Mouse (Mus musculus): Measurements from ENCODE around the gene Cmip. TPM values are rescaled to one million over a fixed set of nuclear protein-coding genes. Genes with fewer than 3 reads are reported as not detected.
A peak's percentile ranks its signal among the peaks of the same experiment; 100 is the strongest.

The Cmip gene
- total and polyA plus RNA-seq, 3 experiments: 17.0 to 71.8 TPM; not detected in 1

DNA sequence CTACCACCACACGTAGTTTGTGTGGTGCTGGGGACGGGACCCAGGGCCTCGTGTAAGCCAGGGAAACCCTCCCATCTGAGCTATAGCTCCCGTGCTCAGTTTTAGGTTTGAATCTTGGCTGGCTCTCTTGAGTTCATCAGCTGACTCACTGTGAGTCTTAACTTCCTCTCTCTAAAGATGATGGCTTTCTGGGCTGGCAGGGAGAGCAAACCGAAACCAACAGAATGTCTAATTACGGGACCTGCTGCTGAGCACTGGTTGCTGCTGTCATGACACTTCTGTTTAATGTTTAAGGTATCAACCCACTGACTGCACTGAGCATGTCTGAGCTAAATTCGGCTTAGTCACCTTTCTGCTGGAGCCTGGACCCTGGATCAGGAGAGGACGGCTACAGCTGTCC lies 4.2 kb upstream of the Cmip start:
- DNase-seq (ENCODE audit: low read depth, low spot score): peak; percentile 82
- H3K27me3 ChIP-seq (ENCODE audit: control insufficient read depth in 1 of 2, insufficient read depth in 2 of 2, low read length in 2 of 2): no peaks in the 10 kb centered on the region
- H3K79me2 ChIP-seq (ENCODE audit: control insufficient read depth, insufficient read depth, low read length, poor library complexity): peaks cover 11% of the 10 kb centered on the region
- TF ChIP-seq MXI1 (IDR thresholded peaks at IDR 0.05; ENCODE audit: low read depth, low read length) (peak; percentile 46; the same call in 1 of the 2 replicates), MAX (IDR thresholded peaks at IDR 0.05; ENCODE audit: low read length) (peak; percentile 60), RCOR1 (IDR thresholded peaks at IDR 0.05; ENCODE audit: low read depth, low read length) (no peak), MEF2A (IDR thresholded peaks at IDR 0.05; ENCODE audit: extremely low read depth, insufficient replicate concordance, low read depth, low read length, poor library complexity, severe bottlenecking) (no peak), E2F4 (IDR thresholded peaks at IDR 0.05; ENCODE audit: borderline replicate concordance, low read depth, low read length) (0 out of 2 replicates have a peak, but pooled peaks have one; percentile 53), MYC (IDR thresholded peaks at IDR 0.05; ENCODE audit: low read depth, low read length) (no peak), NRF1 (IDR thresholded peaks at IDR 0.05; ENCODE audit: insufficient read depth, low read depth, low read length, poor library complexity, severe bottlenecking) (peak; percentile 49), MYB (IDR thresholded peaks at IDR 0.05; ENCODE audit: low read depth, low read length) (peak; percentile 44), ZC3H11A (IDR thresholded peaks at IDR 0.05; ENCODE audit: low read depth, low read length) (no peak), BHLHE40 (IDR thresholded peaks at IDR 0.05; ENCODE audit: borderline replicate concordance, low read depth, low read length) (peak; percentile 43; the same call in 1 of the 2 replicates), ETS1 (IDR thresholded peaks at IDR 0.05; ENCODE audit: low read depth, low read length) (peak; percentile 96), USF1 (IDR thresholded peaks at IDR 0.05; ENCODE audit: low read depth, low read length) (peak; percentile 80), SIN3A (IDR thresholded peaks at IDR 0.05; ENCODE audit: low read length) (peak; percentile 83), CHD2 (IDR thresholded peaks at IDR 0.05; ENCODE audit: low read length) (no peak), TBP (IDR thresholded peaks at IDR 0.05; ENCODE audit: low read depth, low read length) (peak; percentile 20; the same call in 1 of the 2 replicates), EP300 (IDR thresholded peaks at IDR 0.05; ENCODE audit: low read depth in 1 of 2, low read length in 2 of 2) (peak; percentile 29 to 37; a peak in 2 of 4 replicates), UBTF (IDR thresholded peaks at IDR 0.05; ENCODE audit: borderline replicate concordance, insufficient read depth, low read depth, low read length) (no peak), GABPA (IDR thresholded peaks at IDR 0.05; ENCODE audit: low read depth, low read length) (no peak), POLR2A (IDR thresholded peaks at IDR 0.05; ENCODE audit: control insufficient read depth in 1 of 2, insufficient read depth in 1 of 2, low read depth in 1 of 2, low read length in 2 of 2, poor library complexity in 1 of 2) (peak in 1 of 2 experiments; percentile 28; a peak in 1 of 4 replicates), ZKSCAN1 (IDR thresholded peaks at IDR 0.05; ENCODE audit: low read depth, low read length) (no peak), USF2 (IDR thresholded peaks at IDR 0.05; ENCODE audit: borderline replicate concordance in 1 of 2, insufficient read depth in 1 of 2, low read depth in 1 of 2, low read length in 2 of 2) (0 out of 4 replicates have a peak, but pooled peaks of 1 of the 2 experiments have one; percentile 16), ZMIZ1 (IDR thresholded peaks at IDR 0.05; ENCODE audit: low read depth, low read length) (0 out of 2 replicates have a peak, but pooled peaks have one; percentile 36), RAD21 (IDR thresholded peaks at IDR 0.05; ENCODE audit: low read depth, low read length) (no peak), TCF12 (IDR thresholded peaks at IDR 0.05; ENCODE audit: low read depth, low read length) (no peak)
- peak overlapping the region; percentile 57 to 69 for H3K4me3 ChIP-seq (ENCODE audit: control insufficient read depth in 1 of 2, insufficient read depth in 1 of 2, low read depth in 2 of 2, low read length in 2 of 2)
- peak overlapping the region; percentile 60 for H3K9ac ChIP-seq (ENCODE audit: control insufficient read depth, low read depth, low read length, poor library complexity, severe bottlenecking)
- H3K9me3 ChIP-seq (replicated peaks; ENCODE audit: insufficient read depth, low read length): no peaks in the 10 kb centered on the region
- H3K36me3 ChIP-seq (ENCODE audit: control insufficient read depth in 1 of 2, insufficient read depth in 2 of 2, low read length in 2 of 2): peaks cover 0 to 27% of the 10 kb centered on the region in 2 experiments; a peak in 2 of 4 replicates
- H3K4me1 ChIP-seq (ENCODE audit: control insufficient read depth in 1 of 2, insufficient read depth in 2 of 2, low read length in 2 of 2): peaks cover 6 to 48% of the 10 kb centered on the region in 2 experiments
- peak overlapping the region; percentile 79 for H3K27ac ChIP-seq (ENCODE audit: control insufficient read depth, low read depth, low read length)

All from MEL (cell line).